Mouse (Mus musculus) bone marrow, adult 2 months (tissue): ENCODE measurements around the gene Bcas3. TPM values are rescaled to one million over a fixed set of nuclear protein-coding genes. Genes with fewer than 3 reads are reported as not detected.

ENCODE experiments used
- H3K27ac ChIP-seq: fragments of 200-500 bp; 2 replicates; pipeline ENCODE4 v1.5.1; 2012; ENCODE audit warnings: low read depth, mild to moderate bottlenecking, control low read depth, inconsistent platforms, low read length; ENCODE audit not compliant: control insufficient read depth, poor library complexity, insufficient read depth
- H3K4me1 ChIP-seq: fragments of 200-500 bp; 2 replicates; pipeline ENCODE4 v1.6.1; 2011; ENCODE audit warnings: low read length; ENCODE audit not compliant: control insufficient read depth, insufficient read depth
- H3K4me3 ChIP-seq: fragments of 200-500 bp; replicated peaks from 2 replicates; pipeline ENCODE3; 2011; ENCODE audit warnings: mild to moderate bottlenecking, low read depth, low read length, control low read depth; ENCODE audit not compliant: control insufficient read depth
- CTCF ChIP-seq: fragments of 200-500 bp; IDR thresholded peaks from 2 replicates; pipeline ENCODE4 v1.5.1; 2011; ENCODE audit warnings: low read length, control low read depth; ENCODE audit not compliant: control insufficient read depth, insufficient read depth
- POLR2A ChIP-seq: fragments of 200-500 bp; IDR thresholded peaks from 2 replicates; pipeline ENCODE4 v1.6.1; 2011; ENCODE audit warnings: low read depth, mild to moderate bottlenecking, control low read depth, low read length, borderline replicate concordance; ENCODE audit not compliant: control insufficient read depth
- WGBS: fragments of 180-500 bp; shearing (Covaris S2); methylation state at CpG from one replicate; pipeline ENCODE4 v1.1.7; 2018; 5-methylcytosine and 5-hydroxymethylcytosine counted together
- polyA plus RNA-seq: library from polyadenylated mRNA; stranded (reverse); fragments of >200 nt; gene quantifications from 2 replicates; pipeline ENCODE4 v1.2.4, GENCODE M21; 2011; ENCODE audit warnings: low replicate concordance; ENCODE audit not compliant: missing spikeins, insufficient read depth, insufficient read length

Gene Bcas3
- polyA plus RNA-seq, 1 experiment = 19.5 TPM

- no peak for TF ChIP-seq POLR2A
- no peak for TF ChIP-seq CTCF
- Histone ChIP-seq H3K4me3 (no peak overlapping the region), H3K27ac (no peak overlapping the region), H3K4me1 (no peaks in the 10 kb centered on the region)
- WGBS = 38% methylated on average over 12 of the region's 12 CpGs
Observed at GRCm38 (mm10) chr11:85524186-85524585, 171.2 kb downstream of the Bcas3 start.

GRCm38 (mm10) chr11:85524841-85525500 lies 172.0 kb downstream of the Bcas3 start:
- 48% methylated on average over 16 of the region's 16 CpGs for WGBS
- H3K4me1 ChIP-seq = no peaks in the 10 kb centered on the region; the same call in 1 of the 2 replicates
- H3K4me3 ChIP-seq = no peak overlapping the region
- H3K27ac ChIP-seq = no peak overlapping the region
- no peak for TF ChIP-seq POLR2A

DNA sequence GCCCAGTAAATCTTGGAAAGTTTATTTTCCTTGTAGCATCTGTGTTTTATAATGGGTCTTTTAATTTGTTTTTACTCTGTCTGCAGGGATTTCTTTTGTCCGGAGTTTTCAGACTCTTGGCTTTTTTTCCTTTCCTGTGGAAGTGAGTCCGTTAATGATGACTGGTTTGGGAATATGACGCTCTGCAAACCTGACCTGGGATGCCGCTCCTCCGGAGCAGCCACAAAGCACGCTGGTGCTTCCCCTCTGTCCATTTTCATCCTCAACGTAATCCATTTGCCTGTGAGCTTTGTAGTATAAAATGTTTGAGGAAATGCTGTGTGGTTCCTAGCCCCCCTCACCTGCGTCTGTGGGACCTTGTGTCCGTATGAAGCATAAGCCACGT lies 172.5 kb downstream of the Bcas3 start:
- 44% methylated on average over 10 of the region's 10 CpGs for WGBS
- Histone ChIP-seq H3K27ac (no peak overlapping the region), H3K4me3 (no peak overlapping the region), H3K4me1 (no peaks in the 10 kb centered on the region; the same call in 1 of the 2 replicates)
- TF ChIP-seq CTCF = no peak
- TF ChIP-seq POLR2A = no peak

DNA sequence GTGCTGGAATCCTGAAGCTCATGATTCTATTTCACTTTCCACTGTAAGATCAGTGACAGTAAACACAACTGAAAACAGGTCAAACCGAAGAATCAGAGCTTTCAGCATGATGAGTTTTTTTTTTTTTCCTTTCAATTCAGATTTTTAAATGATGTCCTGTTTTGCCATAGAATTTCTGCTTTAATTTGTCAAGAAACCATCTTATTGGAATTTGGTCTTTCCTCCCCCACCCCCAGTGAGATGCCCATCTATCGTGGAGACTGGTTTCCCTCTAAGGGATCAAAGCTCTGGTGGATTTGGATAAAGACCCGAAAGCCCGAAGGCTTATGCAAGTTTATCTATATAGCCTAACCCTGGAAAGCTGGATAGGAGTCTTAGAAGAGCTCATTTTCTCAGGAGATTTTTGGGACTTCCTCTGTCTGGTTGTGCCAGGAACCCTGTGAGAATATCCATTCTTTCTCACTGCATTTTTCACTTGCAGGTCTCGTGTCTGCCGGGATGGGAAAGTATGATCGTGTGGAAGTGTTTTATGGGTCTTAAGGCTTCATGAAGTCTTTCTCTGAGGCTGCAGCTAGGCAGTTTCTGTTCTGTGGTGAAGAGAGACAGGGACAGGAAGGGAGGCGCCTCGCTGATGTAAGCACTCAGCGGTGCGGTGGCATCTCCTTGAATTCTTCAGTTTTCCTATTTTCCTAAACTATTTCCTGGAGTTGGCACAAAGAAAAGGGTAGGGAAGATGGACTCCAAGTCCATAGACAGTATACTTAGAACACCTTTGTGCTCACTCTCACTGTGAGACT lies 173.2 kb downstream of the Bcas3 start:
- H3K4me1 ChIP-seq = no peaks in the 10 kb centered on the region; the same call in 1 of the 2 replicates
- H3K27ac ChIP-seq = no peak overlapping the region
- no peak overlapping the region for H3K4me3 ChIP-seq
- 46% methylated on average over 11 of the region's 11 CpGs for WGBS
- no peak for TF ChIP-seq CTCF
- no peak for TF ChIP-seq POLR2A

DNA sequence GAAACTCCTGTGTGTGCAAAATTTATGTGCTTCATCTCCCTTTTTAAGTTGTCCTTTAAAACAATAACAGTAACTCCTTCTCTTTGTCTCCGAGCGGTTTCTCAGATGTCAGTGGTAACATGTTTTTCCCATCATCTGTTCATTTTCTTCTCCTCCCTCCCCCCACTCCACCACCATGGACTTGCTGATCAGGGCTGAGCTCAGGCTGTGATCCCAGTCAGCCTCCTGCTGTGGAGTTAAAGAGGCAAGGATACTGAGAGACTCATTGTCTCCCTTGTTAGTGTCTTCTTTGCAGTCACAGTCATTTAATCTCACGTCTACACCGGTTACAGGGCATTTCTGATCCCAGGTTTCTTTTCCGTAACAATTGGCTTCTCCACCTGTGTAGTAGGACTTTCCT lies 174.3 kb downstream of the Bcas3 start:
- Histone ChIP-seq H3K27ac (no peak overlapping the region), H3K4me1 (no peaks in the 10 kb centered on the region; the same call in 1 of the 2 replicates), H3K4me3 (no peak overlapping the region)
- no peak for TF ChIP-seq POLR2A
- no peak for TF ChIP-seq CTCF
- WGBS = 91% methylated on average over 5 of the region's 5 CpGs

DNA sequence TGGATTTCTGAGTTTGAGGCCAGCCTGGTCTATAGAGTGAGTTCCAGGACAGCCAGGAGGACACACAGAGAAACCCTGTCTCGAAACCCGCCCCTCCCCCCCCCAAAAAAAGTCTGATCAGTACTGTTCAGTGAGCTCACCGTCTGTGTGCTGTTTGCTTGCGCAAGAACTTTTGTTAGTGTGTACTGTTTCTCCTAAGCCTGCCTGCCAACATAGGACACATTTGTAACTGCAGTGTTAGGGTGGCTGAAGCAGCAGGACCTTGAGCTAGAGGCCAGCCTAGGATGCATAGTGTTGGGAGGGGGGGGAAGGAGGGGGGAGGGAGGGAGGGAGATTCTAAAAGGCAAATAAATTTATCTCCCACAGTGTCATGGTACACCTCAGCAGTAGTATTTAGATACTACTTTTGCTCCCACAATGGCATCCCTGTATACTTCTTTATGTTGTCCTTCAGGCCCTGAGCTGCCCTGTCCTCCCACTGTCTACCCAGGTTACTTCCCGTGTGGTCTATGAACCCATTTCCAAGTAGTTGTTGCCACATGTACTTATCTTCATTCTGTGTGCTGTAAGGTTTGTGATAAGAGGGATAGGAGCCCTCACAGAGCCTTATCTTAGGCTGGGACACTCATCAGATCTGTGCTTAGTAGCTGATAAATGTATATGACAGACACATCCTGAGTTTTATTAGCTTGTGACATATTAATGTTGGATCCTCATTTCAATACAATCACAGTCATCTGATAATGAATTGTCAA lies 176.7 kb downstream of the Bcas3 start:
- TF ChIP-seq POLR2A (no peak), CTCF (no peak)
- H3K4me3 ChIP-seq = no peak overlapping the region
- H3K4me1 ChIP-seq = no peaks in the 10 kb centered on the region; the same call in 1 of the 2 replicates
- WGBS = 55% methylated on average over 5 of the region's 5 CpGs
- H3K27ac ChIP-seq = no peak overlapping the region

- H3K27ac ChIP-seq = no peak overlapping the region
- no peaks in the 10 kb centered on the region; the same call in 1 of the 2 replicates for H3K4me1 ChIP-seq
- TF ChIP-seq POLR2A (no peak), CTCF (no peak)
- WGBS = 90% methylated on average over 4 of the region's 4 CpGs
- H3K4me3 ChIP-seq = no peak overlapping the region
Observed at GRCm38 (mm10) chr11:85540989-85541388, 188.0 kb downstream of the Bcas3 start.

DNA sequence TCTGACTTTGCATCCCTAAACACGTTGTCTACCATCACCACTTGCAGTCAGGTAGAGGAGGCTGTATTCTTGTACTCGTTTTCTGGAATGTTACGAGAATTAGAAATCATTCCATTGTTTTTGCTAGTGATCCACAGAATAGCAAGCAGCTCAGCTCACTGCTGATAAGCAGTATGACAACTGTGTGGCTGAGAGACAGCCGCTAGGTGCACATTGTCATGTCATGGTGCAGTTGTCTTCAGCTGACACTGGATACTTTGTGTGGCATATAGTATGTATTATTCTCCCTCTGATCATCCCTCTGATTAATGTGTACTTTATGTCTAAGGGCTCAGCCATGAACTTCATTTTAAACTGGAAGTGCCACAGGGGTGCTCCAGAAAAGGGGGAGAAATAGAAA lies 190.3 kb downstream of the Bcas3 start:
- Histone ChIP-seq H3K4me1 (no peaks in the 10 kb centered on the region; the same call in 1 of the 2 replicates), H3K27ac (no peak overlapping the region), H3K4me3 (no peak overlapping the region)
- 81% methylated on average over 4 of the region's 4 CpGs for WGBS
- TF ChIP-seq POLR2A (no peak), CTCF (no peak)
